Mouse (Mus musculus): Measurements from ENCODE around the gene Atp8b3. TPM values are rescaled to one million over a fixed set of nuclear protein-coding genes. Genes with fewer than 3 reads are reported as not detected.

The Atp8b3 gene
- total RNA-seq (2021): under 1 TPM; 0.27 to 0.36 TPM
- long read RNA-seq, experiment 1, partial matches to known transcripts: 0 of 1 reads
- long read RNA-seq, experiment 1, other reads (novel, unspliced or antisense): 1 of 1 reads
- long read RNA-seq, experiment 2, partial matches to known transcripts: 0 of 1 reads
- long read RNA-seq, experiment 2, other reads (novel, unspliced or antisense): 1 of 1 reads

DNA sequence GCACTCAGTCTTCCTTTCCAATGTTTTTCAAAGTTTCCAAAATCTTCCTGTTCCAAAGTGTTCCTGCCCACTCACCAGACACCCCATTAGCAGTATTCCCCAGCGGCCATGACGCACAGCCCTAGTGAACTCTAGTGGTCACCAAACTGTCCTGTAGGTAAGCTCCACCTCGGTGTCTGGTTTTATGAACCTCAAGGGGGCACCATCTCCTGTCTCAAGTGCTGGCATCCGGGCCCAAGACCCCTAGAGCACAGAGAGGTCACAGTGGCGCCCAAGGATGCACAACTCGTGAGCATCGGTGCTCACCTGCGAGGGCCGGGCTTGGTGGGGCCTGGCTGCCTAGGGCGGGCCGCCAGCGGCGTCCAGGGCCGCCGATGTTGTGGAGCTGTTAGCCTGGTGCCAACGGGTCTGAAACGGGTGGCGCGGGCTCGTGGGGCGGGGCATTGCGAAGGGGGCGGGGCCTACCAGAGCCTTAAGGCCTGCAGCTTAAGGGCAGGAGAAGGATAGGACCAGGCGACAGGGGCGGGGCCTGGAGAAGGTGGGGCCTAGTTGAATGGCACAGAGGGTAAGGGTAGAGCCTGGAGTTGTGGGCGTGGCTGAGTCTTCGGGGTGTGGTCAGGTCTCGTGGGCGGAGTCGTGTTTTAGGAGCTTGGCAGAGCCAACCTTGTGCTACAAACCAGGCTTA is at the start of gene Atp8b3:
Atp8b3 (minus strand) TSS at position 415 of the 685 bp plus-strand sequence.
- peak; percentile 95 for DNase-seq

DNA sequence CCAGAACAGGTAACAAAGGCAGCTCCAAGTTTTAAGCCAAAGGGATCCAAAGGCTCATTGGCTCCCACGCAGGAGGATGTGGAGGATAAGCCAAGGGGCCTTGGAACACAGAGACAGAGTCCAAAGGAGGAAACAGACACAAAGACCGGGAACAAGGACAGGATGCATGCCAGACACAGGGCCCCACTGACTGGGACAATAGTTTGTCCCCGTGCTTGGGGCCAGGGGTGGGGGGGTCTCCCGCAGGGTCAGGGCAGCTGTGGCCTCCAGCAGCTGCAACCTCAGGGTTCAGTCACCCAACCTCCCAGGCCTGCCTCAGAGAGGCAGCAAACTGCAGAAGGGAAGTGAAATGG is 48.4 kb upstream of the Atp8b3 start:
- DNase-seq: no peak

DNA sequence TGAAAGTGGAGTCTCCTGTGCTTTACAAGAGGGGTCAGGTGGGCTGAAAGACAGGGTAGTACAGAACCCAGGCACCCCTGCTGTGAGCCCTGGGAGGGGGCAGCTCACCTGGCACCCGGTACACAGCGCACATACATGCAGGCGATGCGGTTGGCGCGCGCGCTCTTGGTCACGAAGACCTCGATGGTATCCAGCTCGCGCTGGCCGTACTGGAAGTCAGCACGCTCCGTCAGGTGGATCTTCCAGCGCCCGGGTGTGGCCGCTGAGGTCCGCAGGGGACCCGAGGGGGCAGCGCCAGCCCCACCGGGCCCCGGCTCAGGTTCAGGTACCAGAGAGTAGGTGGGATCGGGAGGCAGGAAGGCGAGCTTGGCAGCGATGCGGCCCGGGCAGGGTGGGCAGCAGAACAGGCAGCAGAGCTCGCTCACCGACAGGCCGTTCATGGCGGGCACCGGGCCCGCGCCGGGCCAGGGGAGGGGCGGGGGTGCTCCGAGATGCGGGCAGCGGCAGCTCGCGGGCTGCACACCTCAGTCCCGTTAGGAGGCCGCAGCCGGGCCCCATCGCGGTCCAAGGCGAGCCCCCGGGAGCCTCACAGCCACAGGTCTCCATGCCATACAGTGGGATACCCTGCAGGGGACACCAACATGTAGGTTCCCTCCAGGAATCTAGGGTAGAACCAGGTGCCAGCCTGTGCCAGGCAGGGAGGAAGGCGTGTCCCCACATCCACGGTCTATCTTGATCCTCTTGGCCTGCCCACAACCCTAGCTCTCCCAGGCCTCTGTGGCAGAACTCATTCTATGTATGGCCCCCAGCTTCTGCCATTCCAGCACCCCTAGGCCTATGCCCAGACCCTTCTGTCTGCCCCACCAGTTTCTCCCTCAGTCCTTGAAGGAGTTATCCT is 47.7 kb upstream of the Atp8b3 start:
- DNase-seq: no peak

DNA sequence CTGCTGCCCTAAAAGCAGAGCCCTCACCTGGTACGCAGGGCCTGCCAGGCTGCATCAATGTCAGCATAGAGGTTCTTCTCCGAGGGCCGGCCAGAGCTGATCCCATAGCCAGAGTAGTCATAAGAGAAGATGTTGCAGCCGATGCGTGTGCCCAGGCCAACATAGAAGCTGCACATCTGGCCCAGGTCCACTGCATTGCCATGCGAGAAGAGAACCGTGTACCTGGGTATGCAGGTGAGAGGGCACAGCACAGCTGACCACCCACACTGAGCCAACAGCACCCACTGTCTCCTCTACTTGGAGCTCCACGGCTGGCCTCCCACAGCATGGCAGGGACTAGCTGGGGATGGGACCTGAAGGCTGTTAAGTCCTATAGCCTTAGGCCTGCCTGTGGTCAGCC is 46.7 kb upstream of the Atp8b3 start:
- DNase-seq: no peak

DNA sequence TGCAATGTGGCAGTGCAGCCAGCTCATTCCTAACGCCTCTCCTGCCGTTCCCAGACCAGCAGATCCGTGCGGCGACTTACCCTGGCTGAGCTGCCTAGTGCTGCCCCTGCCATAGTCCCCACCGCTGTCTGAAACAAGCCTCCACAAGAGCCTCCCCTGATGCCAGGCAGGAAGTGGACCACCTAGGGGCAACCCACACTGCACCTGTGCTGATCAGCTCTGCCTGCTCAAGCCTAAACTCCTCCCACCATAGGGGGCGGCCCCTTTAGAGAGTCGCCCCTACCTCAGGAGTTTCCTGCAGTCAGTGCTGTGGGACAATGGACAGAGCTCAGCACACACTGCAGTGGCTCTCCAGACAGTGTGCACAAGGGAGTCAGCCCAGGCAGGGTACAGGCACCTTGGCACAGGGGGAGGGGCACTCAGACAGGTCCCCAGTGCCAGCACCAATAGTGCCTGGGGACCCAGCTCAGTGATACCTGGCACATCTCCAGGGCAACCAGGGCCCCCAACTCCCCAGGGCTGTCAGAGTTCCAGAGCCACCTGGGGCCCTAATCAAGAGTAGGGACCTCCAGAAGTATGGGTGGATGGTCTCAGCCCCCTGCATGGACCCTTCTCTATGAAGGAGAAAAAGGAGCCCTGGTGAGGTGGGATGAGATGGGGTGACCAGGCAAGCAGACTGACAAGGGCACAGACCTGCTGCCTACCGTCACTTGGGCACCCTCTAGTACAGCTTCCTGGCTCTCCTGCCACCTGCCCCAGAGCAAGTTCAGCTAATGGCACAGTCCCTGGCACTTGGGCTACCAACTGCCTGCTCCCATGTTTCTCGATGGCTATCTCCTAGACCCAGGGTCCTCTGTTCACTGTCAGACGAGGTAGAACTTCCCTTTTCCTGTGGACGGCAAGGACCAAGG is 46.0 kb upstream of the Atp8b3 start:
- no peak for DNase-seq

DNA sequence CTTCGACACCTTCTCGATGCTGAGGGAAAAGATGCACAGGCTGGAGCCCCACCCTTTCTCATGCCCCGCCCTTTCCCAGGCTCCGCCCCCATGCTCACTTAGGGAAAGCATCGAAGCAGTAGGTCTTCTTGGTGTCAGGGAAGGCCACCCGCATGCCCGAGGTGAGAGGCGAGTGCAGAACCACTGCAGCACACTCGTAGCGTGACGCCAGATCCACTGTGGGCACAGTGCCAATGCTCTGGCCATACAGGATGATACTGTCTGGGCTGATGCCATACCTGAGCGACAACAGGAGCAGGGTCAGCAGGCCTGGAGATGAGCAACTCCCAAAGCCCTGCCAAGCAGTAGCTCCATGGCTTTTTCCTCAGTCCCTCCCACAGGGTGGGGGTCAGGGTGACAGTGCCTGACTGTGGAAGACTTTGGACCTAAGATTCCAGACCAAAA is 45.1 kb upstream of the Atp8b3 start:
- peak; percentile 53 for DNase-seq

DNA sequence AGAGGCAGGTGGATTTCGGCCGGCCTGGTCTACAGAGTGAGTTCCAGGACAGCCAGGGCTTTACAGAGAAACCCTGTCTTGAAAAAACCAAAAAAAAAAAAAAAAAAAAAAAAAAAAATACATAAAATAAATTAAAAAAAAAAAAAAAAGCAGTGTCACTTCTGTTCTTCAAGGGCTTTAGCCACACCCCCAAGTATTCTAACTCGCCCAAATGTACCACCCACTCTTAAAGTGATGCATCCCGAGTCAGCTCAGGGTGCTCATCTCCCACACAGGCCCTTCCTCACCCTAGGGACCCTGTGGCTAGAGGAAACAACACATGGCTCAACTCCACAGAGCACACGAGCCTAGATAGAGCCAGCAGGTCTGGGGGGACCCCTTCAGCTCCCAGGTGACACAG is 44.1 kb upstream of the Atp8b3 start:
- no peak for DNase-seq

DNA sequence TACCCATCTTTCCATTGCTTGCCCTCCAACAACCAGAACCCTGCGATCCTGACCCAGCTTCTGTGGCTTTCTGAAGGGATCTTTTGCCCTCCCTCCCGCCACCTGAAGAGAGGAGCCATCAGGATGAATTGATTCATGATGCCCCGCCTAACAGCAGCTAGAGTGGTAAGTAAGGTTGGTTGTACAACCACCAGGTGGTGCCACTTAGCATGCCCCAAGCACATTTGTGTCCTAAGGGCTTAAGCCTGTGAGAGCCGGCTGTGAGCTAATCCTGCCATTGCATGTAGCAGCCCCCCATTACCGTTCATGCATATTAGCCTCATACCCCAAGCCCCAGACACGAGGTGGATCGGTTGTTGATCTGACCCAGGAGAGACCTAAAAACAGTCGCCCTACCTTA is 40.0 kb upstream of the Atp8b3 start:
- peak; percentile 69 for DNase-seq

DNA sequence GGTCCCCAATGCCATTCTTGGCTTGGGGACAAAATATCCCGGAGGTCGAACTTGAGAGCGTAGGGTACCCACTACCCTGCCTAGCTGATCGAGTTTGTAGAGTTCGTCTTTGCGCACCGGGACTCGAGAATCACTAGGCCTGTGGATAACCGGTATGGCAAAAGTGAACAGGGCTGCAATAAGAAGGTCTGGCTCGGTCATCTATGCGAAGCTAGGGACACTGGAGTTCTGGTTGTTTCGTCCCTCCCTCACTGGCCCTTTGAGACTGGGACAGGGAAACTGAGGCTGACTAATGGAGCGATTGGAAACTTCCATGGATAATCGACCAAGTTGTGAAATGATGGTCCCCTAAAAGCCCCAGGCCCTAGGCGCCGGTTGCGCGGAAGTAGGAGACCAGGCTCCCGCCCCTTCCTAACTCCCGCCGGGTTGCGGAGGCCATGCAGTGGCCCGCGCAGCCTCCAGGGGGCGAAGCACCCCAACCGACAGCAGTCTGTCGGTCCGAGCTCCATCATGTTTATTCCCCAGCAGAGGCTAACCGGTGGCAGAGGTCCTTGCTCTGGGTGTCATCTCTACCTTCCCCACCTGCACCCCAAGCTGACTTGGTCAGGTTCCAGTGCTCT is 39.3 kb upstream of the Atp8b3 start:
- peak; percentile 91 for DNase-seq

DNA sequence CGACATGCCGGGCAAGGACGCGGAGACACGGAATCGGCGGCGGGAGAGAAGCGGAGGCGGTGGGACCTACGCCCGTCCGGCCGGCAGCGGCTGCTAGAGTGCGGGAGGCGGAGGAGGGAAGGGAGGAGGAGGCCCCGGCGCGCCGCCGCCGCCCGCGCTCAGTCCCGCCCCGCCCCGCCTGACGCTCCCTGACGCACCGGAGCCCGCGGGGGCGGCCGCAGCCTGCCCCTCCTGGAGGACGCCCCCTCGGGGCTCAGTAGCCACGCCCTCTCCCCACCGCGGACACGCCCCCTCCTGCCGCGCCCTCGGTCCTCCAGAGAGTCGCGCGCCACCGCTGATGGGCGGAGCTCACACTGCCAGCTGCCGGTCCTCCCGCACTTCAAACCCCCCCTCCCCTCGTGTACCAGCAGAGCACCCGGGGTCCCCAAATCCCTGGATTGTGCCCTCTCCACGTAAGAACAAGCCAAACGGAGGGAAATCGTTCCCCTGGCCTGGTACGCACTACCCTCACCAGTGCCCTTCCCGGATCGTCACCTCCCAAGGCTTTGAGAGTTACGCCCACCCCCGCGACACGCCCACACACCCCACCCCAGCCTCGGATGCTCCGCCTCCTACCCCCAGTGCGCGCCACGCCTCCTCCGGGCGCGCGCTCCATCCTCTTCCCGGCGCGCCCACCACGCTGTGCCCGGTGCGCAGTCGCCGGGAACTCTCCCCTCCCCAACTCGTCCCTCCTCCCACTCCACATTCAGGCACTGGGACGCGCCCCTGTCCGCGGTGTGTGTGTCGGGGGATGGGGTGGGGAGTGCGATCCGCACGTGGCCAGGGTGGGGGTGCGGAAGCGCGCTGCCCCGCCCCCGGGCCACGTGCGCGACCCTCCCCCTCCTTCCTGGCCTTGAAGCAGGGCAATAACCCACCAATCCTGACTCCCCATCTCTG is 38.5 kb upstream of the Atp8b3 start, which contains the start of gene Klf16:
Klf16 (minus strand) TSS at position 127 of the 936 bp plus-strand sequence.
- DNase-seq: peak; percentile 99

DNA sequence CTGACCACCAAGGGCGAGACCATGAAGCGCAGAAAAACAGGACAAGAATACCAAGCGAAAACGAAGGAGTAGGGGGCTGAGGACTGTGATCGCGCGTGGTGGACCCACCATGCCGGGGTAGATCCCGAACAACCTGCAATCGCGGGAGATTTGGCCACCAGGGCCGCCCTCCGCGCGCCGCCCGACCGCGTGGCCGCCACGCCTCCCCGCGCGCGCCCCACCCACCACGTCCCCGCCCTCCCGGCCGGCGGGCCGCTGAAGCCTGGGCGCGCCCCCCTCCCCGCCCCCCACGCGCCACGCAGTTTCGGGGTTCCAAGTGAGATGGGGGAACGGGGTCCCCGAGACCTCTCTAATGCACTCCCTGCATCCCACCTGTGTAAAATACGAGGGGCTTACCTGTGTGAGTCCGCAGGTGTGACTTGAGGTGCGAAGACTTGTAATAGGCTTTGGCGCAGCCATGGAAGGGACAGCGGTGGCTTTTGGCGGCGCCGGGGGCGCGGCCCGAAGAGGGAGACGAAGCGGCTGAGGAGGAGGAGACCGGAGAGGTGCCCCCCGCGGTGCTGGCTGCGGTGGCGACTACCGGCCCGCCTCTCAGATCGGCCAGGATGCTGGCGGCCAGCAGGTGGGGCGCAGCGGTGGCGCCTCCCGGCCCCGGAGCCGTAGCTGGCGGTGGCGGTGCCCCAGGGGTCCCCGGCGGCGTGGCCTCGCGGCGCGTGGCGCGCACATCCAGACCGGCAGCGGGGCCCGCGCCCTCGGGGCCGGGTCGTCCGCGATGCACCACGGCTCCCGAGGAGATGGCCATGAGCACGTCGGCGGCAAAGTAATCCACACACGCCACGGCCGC is 37.6 kb upstream of the Atp8b3 start:
- peak; percentile 81 for DNase-seq

DNA sequence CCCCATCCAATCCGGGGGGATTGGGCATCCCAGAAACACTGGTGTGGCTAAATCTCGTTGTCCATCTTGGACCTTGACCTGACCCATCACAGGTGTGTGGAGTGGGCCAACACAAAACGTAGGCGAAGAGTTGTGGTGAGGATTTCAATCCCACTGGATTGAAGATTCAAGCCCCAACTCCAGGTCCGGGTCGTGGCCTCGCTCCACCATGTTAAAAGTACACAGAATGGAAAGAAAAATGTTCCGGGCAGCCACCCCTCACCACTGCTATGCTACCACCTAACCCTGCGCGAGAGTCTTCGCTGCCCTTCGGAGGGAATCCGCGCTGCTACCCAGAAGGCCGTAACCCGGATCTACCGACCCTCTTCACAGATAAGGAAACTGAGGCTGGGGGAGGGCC is 37.0 kb upstream of the Atp8b3 start:
- DNase-seq: no peak

DNA sequence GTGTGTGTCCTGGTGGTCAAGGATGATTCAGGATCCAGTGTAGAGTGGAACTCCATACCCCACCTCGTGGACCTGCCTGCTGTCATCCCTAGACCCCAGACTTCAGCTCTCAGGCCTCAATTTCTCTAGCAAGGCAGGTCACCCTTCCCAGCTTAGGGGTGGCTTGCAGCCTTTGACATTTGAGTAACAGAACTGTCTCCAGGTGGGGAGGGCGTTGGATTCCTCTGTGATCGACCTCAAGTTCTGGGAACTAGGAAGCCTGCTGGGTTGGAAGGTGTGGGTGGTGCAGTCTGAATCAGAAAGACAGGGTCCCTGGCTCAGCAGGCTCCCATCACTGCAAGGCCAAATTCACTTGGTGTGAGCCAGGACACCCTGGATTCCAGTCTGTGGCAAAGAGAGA is 36.0 kb upstream of the Atp8b3 start:
- DNase-seq: no peak

DNA sequence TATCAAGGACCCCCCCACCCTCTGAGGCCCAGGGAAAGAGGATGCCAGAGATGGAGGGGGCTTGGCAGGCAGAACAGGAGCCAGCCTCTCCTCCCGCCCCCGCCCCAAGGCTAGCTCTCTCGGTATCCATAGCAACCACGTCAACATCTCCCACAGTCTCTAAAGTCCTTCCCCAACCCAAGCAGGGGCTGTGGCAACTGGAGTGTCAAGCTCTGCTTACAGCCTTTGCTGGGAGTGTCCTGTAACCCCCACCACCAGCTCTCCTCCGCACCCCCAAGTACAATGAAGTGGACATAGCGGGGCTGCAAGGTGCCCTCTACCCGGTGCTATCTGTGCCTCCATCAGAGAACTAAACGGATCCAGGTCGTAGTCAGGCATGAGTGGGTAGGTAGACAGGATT is 35.0 kb upstream of the Atp8b3 start:
- no peak for DNase-seq

DNA sequence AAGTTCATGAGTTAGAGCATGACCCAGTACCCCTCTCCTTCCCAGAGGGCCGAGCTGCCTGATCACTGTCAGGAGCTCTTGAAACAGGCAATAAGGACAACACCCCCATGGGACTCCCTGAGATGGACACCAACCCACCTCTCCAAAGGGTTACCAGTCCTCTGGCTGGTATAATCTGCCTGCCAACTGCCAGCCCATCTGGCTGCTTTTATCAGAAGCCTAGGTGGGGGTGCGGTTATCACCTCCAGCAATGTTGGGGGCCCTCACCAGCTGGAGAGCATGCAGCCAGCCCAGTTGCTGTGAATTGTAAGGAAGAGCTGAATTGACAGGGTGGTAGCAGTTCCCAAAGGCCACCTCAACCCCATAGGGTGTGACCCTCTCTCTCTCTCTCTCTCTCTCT is 33.6 kb upstream of the Atp8b3 start:
- DNase-seq: no peak

DNA sequence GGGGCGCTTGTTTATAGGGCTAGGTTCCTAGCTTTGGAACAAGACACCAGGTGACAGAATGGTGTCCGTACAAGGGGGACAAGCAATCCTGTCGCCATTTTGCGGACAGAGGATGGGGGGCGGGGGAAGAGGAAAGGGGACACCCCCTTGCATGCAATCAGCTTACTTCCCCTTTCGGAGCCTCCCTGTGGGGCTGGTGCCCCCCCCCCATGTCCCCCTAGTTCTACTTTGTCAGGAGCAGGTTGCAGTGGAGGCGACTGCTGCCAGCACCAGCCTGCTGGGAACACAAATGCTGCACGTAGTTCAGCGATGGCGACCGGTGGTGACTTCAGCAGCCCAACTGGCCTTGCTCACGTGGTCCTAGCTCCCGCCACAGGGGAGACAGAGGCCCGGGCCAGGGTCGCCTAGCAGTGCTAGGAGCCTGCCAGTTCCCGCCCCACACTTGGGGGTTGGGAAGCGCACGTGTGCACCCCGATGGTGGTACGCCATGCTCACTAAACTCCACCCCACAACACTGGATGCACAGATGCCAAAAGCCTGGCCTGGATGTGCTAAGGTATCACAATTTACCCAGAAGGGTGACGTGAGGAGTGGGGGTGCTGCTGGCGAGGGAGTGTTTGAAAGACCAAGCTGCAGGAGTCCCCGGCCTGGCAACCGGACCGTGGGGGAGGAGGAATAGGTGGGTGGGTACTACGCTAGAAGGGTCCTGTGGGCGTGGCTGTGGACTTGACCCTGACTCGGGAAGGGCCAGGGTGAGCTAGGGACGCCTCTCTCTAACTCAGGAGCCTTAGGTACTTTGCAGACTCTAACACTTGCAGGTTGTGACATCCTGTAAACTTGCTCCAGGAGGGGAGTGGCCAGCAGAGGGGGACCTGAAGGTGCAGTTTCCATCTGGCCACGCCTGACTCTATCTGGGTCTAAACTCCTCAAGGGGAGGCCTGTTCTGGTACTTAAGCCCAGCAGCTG is 32.2 kb upstream of the Atp8b3 start:
- no peak for DNase-seq

DNA sequence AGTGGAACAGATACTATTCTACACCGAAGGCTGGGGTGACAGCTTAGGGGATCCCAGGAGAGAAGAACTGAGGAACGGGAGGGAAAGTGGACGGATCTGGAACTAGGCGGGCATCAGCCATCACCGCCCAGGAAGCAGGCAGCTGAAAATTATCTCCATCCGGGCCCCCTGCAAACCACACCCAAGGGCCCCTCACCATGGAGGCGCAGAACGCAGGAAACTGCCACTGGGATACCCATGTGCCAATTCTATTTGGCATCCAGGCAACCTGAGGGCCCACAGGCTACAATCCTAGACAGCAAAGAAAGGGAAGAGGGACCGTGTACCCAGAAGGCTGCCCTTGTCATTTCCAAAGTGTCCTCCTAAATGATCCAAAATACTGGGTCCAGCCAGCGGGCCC is 31.5 kb upstream of the Atp8b3 start:
- no peak for DNase-seq

DNA sequence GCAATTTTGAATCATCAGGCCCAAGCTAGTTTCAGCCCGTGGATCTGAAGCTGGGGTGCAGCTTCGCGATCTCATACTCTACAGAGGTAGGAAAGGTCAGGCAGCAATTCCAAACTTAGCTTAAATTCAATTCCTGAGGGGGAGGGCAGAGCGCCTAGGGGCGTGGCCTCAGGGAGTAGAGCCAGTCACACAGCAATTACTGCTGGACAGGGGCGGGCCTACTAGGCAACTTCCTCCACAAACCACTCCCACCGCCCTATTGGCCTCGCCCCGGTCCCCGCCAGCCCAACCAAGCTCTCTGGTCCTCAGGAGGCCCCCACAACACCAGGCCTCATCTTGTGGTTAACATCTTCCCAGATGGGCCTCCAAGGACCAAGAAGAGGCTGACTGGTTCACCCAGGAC is 30.7 kb upstream of the Atp8b3 start:
- DNase-seq: peak; percentile 82

Data from adrenal gland, postnatal 10 days (tissue).